Comparison of ENCODE assay signal across 8 mouse cellular contexts in the genomic region with DNA sequence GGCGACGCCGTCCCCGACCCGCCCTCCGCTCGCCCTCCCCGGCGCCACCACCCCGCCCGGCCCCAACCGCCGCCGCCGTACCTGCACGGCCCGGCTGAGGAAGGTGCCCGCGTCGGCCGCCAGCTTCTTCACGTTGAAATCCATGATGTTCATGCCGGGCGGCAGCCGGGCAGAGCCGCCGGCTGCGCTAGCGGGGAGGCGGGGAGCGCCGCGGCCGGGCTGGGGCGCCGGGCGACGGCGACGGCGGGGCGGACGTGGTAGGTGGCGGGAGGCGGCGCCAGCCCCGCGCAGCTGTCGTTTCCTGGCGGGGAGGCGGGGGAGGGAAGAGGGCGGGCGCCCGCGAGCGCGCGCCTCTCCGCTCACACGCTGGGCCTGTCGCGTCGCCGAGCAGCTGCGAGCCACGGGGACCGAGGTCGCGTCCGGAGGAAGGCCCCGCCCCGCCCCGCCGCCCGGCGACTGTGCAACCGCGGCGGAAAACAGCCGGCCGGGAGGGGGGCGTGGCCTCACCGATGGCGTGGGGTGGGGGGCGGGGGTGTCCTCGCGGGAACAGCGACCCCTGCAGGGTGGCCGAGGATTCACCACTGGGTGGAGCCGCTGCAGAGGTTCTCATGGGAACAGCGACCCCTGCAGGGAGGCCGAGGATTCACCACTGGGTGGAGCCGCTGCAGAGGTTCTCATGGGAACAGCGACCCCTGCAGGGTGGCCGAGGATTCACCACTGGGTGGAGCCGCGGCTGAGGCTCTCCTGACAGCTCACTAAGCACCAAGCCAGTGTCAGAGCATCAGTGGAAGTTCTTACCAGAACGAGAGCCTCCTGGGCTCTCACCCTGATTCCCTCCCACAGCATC. TPM values are rescaled to one million over a fixed set of nuclear protein-coding genes. Genes with fewer than 3 reads are reported as not detected.
A peak's percentile ranks its signal among the peaks of the same experiment; 100 is the strongest.
DNase-seq lines count a peak whose midpoint lies in the region; ATAC-seq lines count a peak whose summit lies in the region.

Gene Sh3glb1, minus strand, starts transcription at position 435 of the 847 bp plus-strand sequence.

- DNase-seq in adipocyte (ENCODE audit: low spot score) = peak; percentile 93
- peak; percentile 89 for DNase-seq in embryo, embryonic 10 days (ENCODE audit: low spot score)
- DNase-seq in gastrocnemius, postnatal 14 days = peak; percentile 98
- DNase-seq in left cerebral cortex, postnatal 10 days (ENCODE audit: extremely low spot score in 1 of 2, low spot score in 2 of 2) = peak; percentile 93 to 97
- peak; percentile 97 for DNase-seq in right cerebral cortex, postnatal 25 days
- DNase-seq in urinary bladder, postnatal 4 days (ENCODE audit: low spot score in 2 of 2) = peak; percentile 96 to 98

- peak; percentile 77 for ATAC-seq in inflammation-experienced regulatory T-cells, adult 6 months
- ATAC-seq in megakaryocyte-erythroid progenitor cell, adult 5-6 weeks (replicated peaks; ENCODE audit: low FRiP score, low TSS enrichment, poor library complexity, severe bottlenecking) = peak; percentile 58

- intact Hi-C loops in gastrocnemius, postnatal 14 days (cut with DNase I; ENCODE audit: low total_unique reads) = loop anchor here (5.0 kb wide), 1 partner anchor 268 kb away; no protein-coding TSS in a partner anchor
- intact Hi-C loops in left cerebral cortex, postnatal 10 days (cut with DNase I) = loop anchor here (10.0 kb wide), 1 partner anchor 265 kb away; no protein-coding TSS in a partner anchor

RNA-seq across cellular contexts. Expression of gene Sh3glb1, which starts in this region (rescaled TPM):
- 100 to 1,000 TPM; 269 to 286 TPM for total RNA-seq in gastrocnemius, postnatal 14 days (2021)
- 10 to 100 TPM; 52.5 to 76.1 (median 62.4) TPM for polyA plus RNA-seq in inflammation-experienced regulatory T-cells, adult 6 months (2017; shearing (Covaris generic))
- total RNA-seq in left cerebral cortex, postnatal 10 days (2021) = 100 to 1,000 TPM; 107 to 113 TPM
- 113 and 131 TPM in 2 replicates for total RNA-seq in megakaryocyte-erythroid progenitor cell, adult 5-6 weeks (2014; fragmentation: Nextera tagmentation)
- total RNA-seq in megakaryocyte-erythroid progenitor cell, adult 5-6 weeks (2017) = 48.6 and 103 TPM in 2 replicates

Comparison
In these comparisons a context has a peak if more than half of its experiments do, and no peak if none do; other contexts are left out.
1. Peak in every context shown above with its lines: DNase-seq and ATAC-seq.